Mouse (Mus musculus) forebrain, embryonic 13.5 days (tissue): Measurements from ENCODE around the gene Me1. TPM values are rescaled to one million over a fixed set of nuclear protein-coding genes. Genes with fewer than 3 reads are reported as not detected.
"Not testable (repeated sequence)": the region's sequence is repeated elsewhere in the genome, so short reads cannot be mapped to it uniquely, and the experiment has no call there.

Experiments used
- ATAC-seq: fragments of 200-750 bp; cut with Nextera tagmentation; 2 replicates; pipeline ENCODE4 v1.8.0; 2017
- H3K27ac ChIP-seq: fragments of 300-500 bp; sonication (generic); 2 replicates; pipeline ENCODE4 v1.5.1; 2015; ENCODE audit warnings: inconsistent platforms, mild to moderate bottlenecking, moderate library complexity
- H3K27me3 ChIP-seq: fragments of 300-500 bp; sonication (generic); 2 replicates; pipeline ENCODE4 v1.6.1; 2015; ENCODE audit warnings: mild to moderate bottlenecking, inconsistent platforms
- H3K36me3 ChIP-seq: fragments of 300-500 bp; sonication (generic); 2 replicates; pipeline ENCODE4 v1.6.1; 2015; ENCODE audit warnings: mild to moderate bottlenecking, inconsistent platforms; ENCODE audit not compliant: poor library complexity, severe bottlenecking
- H3K4me1 ChIP-seq: fragments of 300-500 bp; sonication (generic); 2 replicates; pipeline ENCODE4 v1.6.1; 2015; ENCODE audit warnings: inconsistent platforms
- H3K4me2 ChIP-seq: fragments of 300-500 bp; sonication (generic); 2 replicates; pipeline ENCODE4 v1.6.1; 2015; ENCODE audit warnings: inconsistent platforms, mild to moderate bottlenecking, moderate library complexity
- H3K4me3 ChIP-seq: fragments of 300-500 bp; sonication (generic); 2 replicates; pipeline ENCODE4 v1.5.1; 2015; ENCODE audit warnings: mild to moderate bottlenecking, inconsistent platforms
- H3K9ac ChIP-seq: fragments of 300-500 bp; sonication (generic); 2 replicates; pipeline ENCODE4 v1.6.1; 2015; ENCODE audit warnings: mild to moderate bottlenecking, inconsistent platforms
- H3K9me3 ChIP-seq: fragments of 300-500 bp; sonication (generic); replicated peaks from 2 replicates; pipeline ENCODE4 v1.6.1; 2016; ENCODE audit warnings: inconsistent platforms
- WGBS: fragments of 180-500 bp; shearing (Covaris S2); methylation state at CpG from one replicate; pipeline ENCODE4 v1.1.7; 2015; 5-methylcytosine and 5-hydroxymethylcytosine counted together
- polyA plus RNA-seq: library from polyadenylated mRNA; unstranded; fragments of >200 nt; fragmentation: Nextera tagmentation; extraction: Ambion mirVana; gene quantifications from 2 replicates; pipeline ENCODE4 v1.2.1, GENCODE M21; 2015

The Me1 gene
- polyA plus RNA-seq, 1 experiment from 2014 or later = 9.5 TPM

- H3K27ac ChIP-seq = no peak overlapping the region
- WGBS = 91% methylated on average over 7 of the region's 7 CpGs
- H3K4me2 ChIP-seq = no peak overlapping the region
- no peak overlapping the region for H3K4me3 ChIP-seq
- H3K4me1 ChIP-seq = no peaks in the 10 kb centered on the region
- H3K27me3 ChIP-seq = no peaks in the 10 kb centered on the region
- no peak overlapping the region for H3K9ac ChIP-seq
- no peaks in the 10 kb centered on the region for H3K9me3 ChIP-seq
- no peak for ATAC-seq
- no peaks in the 10 kb centered on the region for H3K36me3 ChIP-seq
Observed at GRCm38 (mm10) chr9:86617837-86618492, 77.8 kb downstream of the Me1 start.

- H3K27me3 ChIP-seq = no peaks in the 10 kb centered on the region
- 77% methylated on average over 1 of the region's 1 CpGs for WGBS
- H3K36me3 ChIP-seq = no peaks in the 10 kb centered on the region
- no peak for ATAC-seq
- no peaks in the 10 kb centered on the region for H3K4me1 ChIP-seq
- no peaks in the 10 kb centered on the region for H3K9me3 ChIP-seq
- H3K9ac ChIP-seq = no peak overlapping the region
- H3K4me3 ChIP-seq = no peak overlapping the region
- H3K4me2 ChIP-seq = no peak overlapping the region
- no peak overlapping the region for H3K27ac ChIP-seq
Observed at GRCm38 (mm10) chr9:86615765-86616164, 80.0 kb downstream of the Me1 start.

- Histone ChIP-seq H3K27ac (no peak overlapping the region), H3K36me3 (no peaks in the 10 kb centered on the region), H3K4me2 (no peak overlapping the region), H3K4me3 (no peak overlapping the region), H3K27me3 (no peaks in the 10 kb centered on the region), H3K9me3 (no peaks in the 10 kb centered on the region), H3K9ac (no peak overlapping the region), H3K4me1 (no peaks in the 10 kb centered on the region)
- no peak for ATAC-seq
- 89% methylated on average over 4 of the region's 4 CpGs for WGBS
Observed at GRCm38 (mm10) chr9:86612091-86612490, 83.7 kb downstream of the Me1 start.

- no peak for ATAC-seq
- Histone ChIP-seq H3K27ac (no peak overlapping the region), H3K9ac (no peak overlapping the region), H3K9me3 (no peaks in the 10 kb centered on the region), H3K4me3 (no peak overlapping the region), H3K36me3 (no peaks in the 10 kb centered on the region), H3K4me2 (no peak overlapping the region), H3K27me3 (no peaks in the 10 kb centered on the region), H3K4me1 (no peaks in the 10 kb centered on the region)
- WGBS = 93% methylated on average over 6 of the region's 6 CpGs
Observed at GRCm38 (mm10) chr9:86605776-86606175, 90.0 kb downstream of the Me1 start.

GRCm38 (mm10) chr9:86599723-86600303 lies 95.9 kb downstream of the Me1 start:
- ATAC-seq = no peak
- Histone ChIP-seq H3K4me2 (no peak overlapping the region), H3K4me3 (no peak overlapping the region), H3K27me3 (no peaks in the 10 kb centered on the region), H3K9me3 (no peaks in the 10 kb centered on the region), H3K36me3 (no peaks in the 10 kb centered on the region), H3K9ac (no peak overlapping the region), H3K27ac (no peak overlapping the region), H3K4me1 (no peaks in the 10 kb centered on the region)
- 67% methylated on average over 8 of the region's 8 CpGs for whole genome bisulfite sequencing

GRCm38 (mm10) chr9:86596983-86597382 lies 98.8 kb downstream of the Me1 start:
- H3K36me3 ChIP-seq, ATAC-seq, H3K27me3 ChIP-seq, H3K9ac ChIP-seq, H3K9me3 ChIP-seq, H3K4me2 ChIP-seq, H3K27ac ChIP-seq, H3K4me1 ChIP-seq, H3K4me3 ChIP-seq: not testable (repeated sequence)

- H3K36me3 ChIP-seq, H3K9me3 ChIP-seq, H3K4me1 ChIP-seq, H3K4me3 ChIP-seq, H3K4me2 ChIP-seq, H3K27ac ChIP-seq, H3K9ac ChIP-seq, H3K27me3 ChIP-seq, ATAC-seq: not testable (repeated sequence)
- 80% methylated on average over 10 of the region's 10 CpGs for WGBS
Observed at GRCm38 (mm10) chr9:86594357-86594767, 101.4 kb downstream of the Me1 start.

- H3K9me3 ChIP-seq = no peaks in the 10 kb centered on the region
- H3K36me3 ChIP-seq = no peaks in the 10 kb centered on the region
- H3K27ac ChIP-seq = no peak overlapping the region
- H3K4me3 ChIP-seq = no peak overlapping the region
- no peak overlapping the region for H3K4me2 ChIP-seq
- H3K27me3 ChIP-seq = no peaks in the 10 kb centered on the region
- H3K9ac ChIP-seq = no peak overlapping the region
- no peaks in the 10 kb centered on the region for H3K4me1 ChIP-seq
- WGBS = 76% methylated on average over 19 of the region's 19 CpGs
- peak; percentile 57 for ATAC-seq
Observed at GRCm38 (mm10) chr9:86592676-86593668, 102.8 kb downstream of the Me1 start.

- Histone ChIP-seq H3K36me3 (no peaks in the 10 kb centered on the region), H3K4me2 (no peak overlapping the region), H3K9ac (no peak overlapping the region), H3K27me3 (no peaks in the 10 kb centered on the region), H3K4me3 (no peak overlapping the region), H3K27ac (no peak overlapping the region), H3K9me3 (no peaks in the 10 kb centered on the region), H3K4me1 (no peaks in the 10 kb centered on the region)
- no peak for ATAC-seq
- 92% methylated on average over 11 of the region's 11 CpGs for WGBS
Observed at GRCm38 (mm10) chr9:86587019-86587795, 108.5 kb downstream of the Me1 start.

GRCm38 (mm10) chr9:86583740-86584139 lies 112.0 kb downstream of the Me1 start:
- Histone ChIP-seq H3K9ac (no peak overlapping the region), H3K4me3 (no peak overlapping the region), H3K36me3 (no peaks in the 10 kb centered on the region), H3K9me3 (no peaks in the 10 kb centered on the region), H3K27me3 (no peaks in the 10 kb centered on the region), H3K4me2 (no peak overlapping the region), H3K4me1 (no peaks in the 10 kb centered on the region), H3K27ac (no peak overlapping the region)
- peak; percentile 73 for ATAC-seq
- 53% methylated on average over 3 of the region's 3 CpGs for WGBS

- Histone ChIP-seq H3K36me3 (no peaks in the 10 kb centered on the region), H3K4me1 (no peaks in the 10 kb centered on the region), H3K4me3 (no peak overlapping the region), H3K4me2 (no peak overlapping the region), H3K9ac (no peak overlapping the region), H3K27ac (no peak overlapping the region), H3K27me3 (no peaks in the 10 kb centered on the region), H3K9me3 (no peaks in the 10 kb centered on the region)
- no peak for ATAC-seq
- 92% methylated on average over 10 of the region's 10 CpGs for WGBS
Observed at GRCm38 (mm10) chr9:86579657-86580056, 116.1 kb downstream of the Me1 start.

- no peak overlapping the region for H3K27ac ChIP-seq
- H3K36me3 ChIP-seq = no peaks in the 10 kb centered on the region
- H3K27me3 ChIP-seq = no peaks in the 10 kb centered on the region
- 88% methylated on average over 6 of the region's 6 CpGs for WGBS
- H3K4me2 ChIP-seq = no peak overlapping the region
- no peak overlapping the region for H3K4me3 ChIP-seq
- peaks cover 15% of the 10 kb centered on the region for H3K4me1 ChIP-seq
- no peak overlapping the region for H3K9ac ChIP-seq
- no peak for ATAC-seq
- H3K9me3 ChIP-seq = no peaks in the 10 kb centered on the region
Observed at GRCm38 (mm10) chr9:86575178-86575577, 120.6 kb downstream of the Me1 start.
